Mouse (Mus musculus) CH12.LX (cell line): Measurements from ENCODE around the gene Nfx1. TPM values are rescaled to one million over a fixed set of nuclear protein-coding genes. Genes with fewer than 3 reads are reported as not detected.

Experiments
- DNase-seq: peaks from one replicate; pipeline ENCODE4 v3.0.0-alpha.2; 2013; ENCODE audit errors: extremely low read depth
- H3K27ac ChIP-seq: 2 replicates; pipeline ENCODE4 v1.5.1; 2012; ENCODE audit warnings: low read depth, mild to moderate bottlenecking, control low read depth, moderate library complexity; ENCODE audit not compliant: insufficient read depth
- H3K27me3 ChIP-seq: replicated peaks from 2 replicates; pipeline ENCODE3; 2012; ENCODE audit warnings: inconsistent platforms
- H3K36me3 ChIP-seq, 2 experiments: replicated peaks in 1 of 2; 2 replicates each; pipeline versions ENCODE3 to v1.6.1; 2012; ENCODE audit warnings: inconsistent platforms in 1 of 2, low read length in 1 of 2, mild to moderate bottlenecking in 1 of 2, mixed read lengths in 1 of 2, moderate library complexity in 1 of 2; ENCODE audit not compliant: control insufficient read depth in 1 of 2, insufficient read depth in 1 of 2
- H3K4me1 ChIP-seq, 2 experiments: 2 replicates each; pipeline ENCODE4 v1.6.1; 2012; ENCODE audit warnings: inconsistent platforms in 1 of 2, moderate library complexity in 1 of 2; ENCODE audit not compliant: insufficient read depth in 2 of 2, control insufficient read depth in 1 of 2
- H3K4me2 ChIP-seq: 2 replicates; pipeline ENCODE4 v1.6.1; 2012; ENCODE audit warnings: low read depth, mild to moderate bottlenecking, control low read depth; ENCODE audit not compliant: poor library complexity, insufficient read depth, severe bottlenecking
- H3K4me3 ChIP-seq, 3 experiments: fragments of 150-350 bp in 1 of 3; sonication (generic) in 1 of 3; replicated peaks in 1 of 3; 2 replicates each; pipeline versions ENCODE3 to v1.5.1; 2011 to 2012; ENCODE audit warnings: low read depth in 2 of 3, low read length in 2 of 3, mild to moderate bottlenecking in 2 of 3, moderate library complexity in 2 of 3, control low read depth in 1 of 3, improper control_type of control experiment in 1 of 3, inconsistent platforms in 1 of 3, mixed read lengths in 1 of 3; ENCODE audit not compliant: poor library complexity in 1 of 3
- H3K79me2 ChIP-seq: replicated peaks from 2 replicates; pipeline ENCODE4 v1.6.1; 2012; ENCODE audit warnings: mild to moderate bottlenecking, moderate library complexity; ENCODE audit not compliant: control insufficient read depth, poor library complexity, insufficient read depth, severe bottlenecking; ENCODE audit errors: extremely low read depth
- H3K9ac ChIP-seq: 2 replicates; pipeline ENCODE4 v1.6.1; 2012; ENCODE audit warnings: low read depth, mild to moderate bottlenecking, control low read depth, moderate library complexity; ENCODE audit not compliant: insufficient read depth
- H3K9me3 ChIP-seq: replicated peaks from 2 replicates; pipeline ENCODE3; 2012; ENCODE audit warnings: low read length, inconsistent platforms, mixed read lengths
- BHLHE40 ChIP-seq: IDR thresholded peaks from 2 replicates; pipeline ENCODE4 v1.6.1; 2011; ENCODE audit warnings: mild to moderate bottlenecking, low read depth, low read length, improper control_type of control experiment
- CHD1 ChIP-seq: IDR thresholded peaks from 2 replicates; pipeline ENCODE4 v1.6.1; 2012; ENCODE audit warnings: low read depth, low read length, improper control_type of control experiment, inconsistent platforms
- CHD2 ChIP-seq: IDR thresholded peaks from 2 replicates; pipeline ENCODE4 v1.6.1; 2011; ENCODE audit warnings: low read length, improper control_type of control experiment
- CTCF ChIP-seq, 2 experiments: IDR thresholded peaks in 1 of 2; conservative IDR thresholded peaks in 1 of 2; 2 replicates each; pipeline ENCODE4 v1.5.1; 2011 to 2012; ENCODE audit warnings: low read depth in 2 of 2, low read length in 2 of 2, improper control_type of control experiment in 1 of 2, inconsistent platforms in 1 of 2, mild to moderate bottlenecking in 1 of 2, moderate library complexity in 1 of 2
- E2F4 ChIP-seq: IDR thresholded peaks from 2 replicates; pipeline ENCODE4 v1.6.1; 2011; ENCODE audit warnings: low read depth, low read length, improper control_type of control experiment; ENCODE audit not compliant: insufficient replicate concordance
- ELF1 ChIP-seq: IDR thresholded peaks from 2 replicates; pipeline ENCODE4 v1.6.1; 2014; ENCODE audit warnings: low read depth, mild to moderate bottlenecking, inconsistent platforms, low read length, improper control_type of control experiment
- EP300 ChIP-seq: IDR thresholded peaks from 2 replicates; pipeline ENCODE4 v1.6.1; 2011; ENCODE audit warnings: low read length, improper control_type of control experiment
- ETS1 ChIP-seq: conservative IDR thresholded peaks from 2 replicates; pipeline ENCODE4 v1.6.1; 2012; ENCODE audit warnings: low read depth, mild to moderate bottlenecking, inconsistent platforms, low read length, improper control_type of control experiment, moderate library complexity
- GABPA ChIP-seq: IDR thresholded peaks from 2 replicates; pipeline ENCODE4 v1.6.1; 2012; ENCODE audit warnings: low read depth, low read length, improper control_type of control experiment, inconsistent platforms; ENCODE audit not compliant: insufficient replicate concordance
- HCFC1 ChIP-seq: IDR thresholded peaks from 2 replicates; pipeline ENCODE4 v1.6.1; 2012; ENCODE audit warnings: low read depth, mild to moderate bottlenecking, inconsistent platforms, low read length, improper control_type of control experiment
- IRF4 ChIP-seq: IDR thresholded peaks from 2 replicates; pipeline ENCODE4 v1.6.1; 2014; ENCODE audit warnings: low read depth, mild to moderate bottlenecking, inconsistent platforms, low read length, improper control_type of control experiment
- JUN ChIP-seq: IDR thresholded peaks from 2 replicates; pipeline ENCODE4 v1.6.1; 2011; ENCODE audit warnings: low read depth, mild to moderate bottlenecking, low read length, improper control_type of control experiment, moderate library complexity; ENCODE audit not compliant: insufficient read depth
- JUND ChIP-seq: conservative IDR thresholded peaks from 2 replicates; pipeline ENCODE4 v1.6.1; 2011; ENCODE audit warnings: low read depth, low read length, improper control_type of control experiment
- KAT2A ChIP-seq: IDR thresholded peaks from 2 replicates; pipeline ENCODE4 v1.6.1; 2012; ENCODE audit warnings: low read length, improper control_type of control experiment, inconsistent platforms; ENCODE audit not compliant: insufficient replicate concordance
- MAFK ChIP-seq: IDR thresholded peaks from 2 replicates; pipeline ENCODE4 v1.6.1; 2011; ENCODE audit warnings: low read length, improper control_type of control experiment; ENCODE audit not compliant: insufficient replicate concordance
- MAX ChIP-seq: IDR thresholded peaks from 2 replicates; pipeline ENCODE4 v1.6.1; 2011; ENCODE audit warnings: low read length, improper control_type of control experiment
- MAZ ChIP-seq: IDR thresholded peaks from 2 replicates; pipeline ENCODE4 v1.6.1; 2012; ENCODE audit warnings: low read depth, mild to moderate bottlenecking, inconsistent platforms, low read length, improper control_type of control experiment, moderate library complexity
- MEF2A ChIP-seq: IDR thresholded peaks from 2 replicates; pipeline ENCODE4 v1.6.1; 2014; ENCODE audit warnings: low read depth, mild to moderate bottlenecking, inconsistent platforms, low read length, improper control_type of control experiment, borderline replicate concordance
- MXI1 ChIP-seq: IDR thresholded peaks from 2 replicates; pipeline ENCODE4 v1.6.1; 2011; ENCODE audit warnings: mild to moderate bottlenecking, low read depth, low read length, improper control_type of control experiment
- MYC ChIP-seq: IDR thresholded peaks from 2 replicates; pipeline ENCODE4 v1.6.1; 2011; ENCODE audit warnings: low read depth, mild to moderate bottlenecking, improper control_type of control experiment, low read length
- NELFE ChIP-seq: IDR thresholded peaks from 2 replicates; pipeline ENCODE4 v1.6.1; 2011; ENCODE audit warnings: low read depth, low read length, improper control_type of control experiment
- NRF1 ChIP-seq: IDR thresholded peaks from 2 replicates; pipeline ENCODE4 v1.6.1; 2014; ENCODE audit warnings: low read depth, mild to moderate bottlenecking, inconsistent platforms, low read length, improper control_type of control experiment, moderate library complexity
- PAX5 ChIP-seq: IDR thresholded peaks from 2 replicates; pipeline ENCODE4 v1.6.1; 2012; ENCODE audit warnings: low read length, inconsistent platforms, mixed read lengths
- POLR2A ChIP-seq: IDR thresholded peaks from 2 replicates; pipeline ENCODE4 v1.6.1; 2011; ENCODE audit warnings: low read depth, mild to moderate bottlenecking, improper control_type of control experiment, low read length
- POLR2AphosphoS2 ChIP-seq: IDR thresholded peaks from 2 replicates; pipeline ENCODE4 v1.6.1; 2011; ENCODE audit warnings: low read depth, low read length, improper control_type of control experiment
- RAD21 ChIP-seq: IDR thresholded peaks from 2 replicates; pipeline ENCODE4 v1.6.1; 2011; ENCODE audit warnings: low read depth, mild to moderate bottlenecking, low read length, improper control_type of control experiment, moderate library complexity
- RCOR1 ChIP-seq: conservative IDR thresholded peaks from 2 replicates; pipeline ENCODE4 v1.6.1; 2012; ENCODE audit warnings: low read depth, mild to moderate bottlenecking, inconsistent platforms, low read length, improper control_type of control experiment
- SIN3A ChIP-seq: IDR thresholded peaks from 2 replicates; pipeline ENCODE4 v1.6.1; 2012; ENCODE audit warnings: low read length, improper control_type of control experiment, inconsistent platforms
- SMC3 ChIP-seq: IDR thresholded peaks from 2 replicates; pipeline ENCODE4 v1.6.1; 2011; ENCODE audit warnings: low read depth, low read length, improper control_type of control experiment
- TBP ChIP-seq: conservative IDR thresholded peaks from 2 replicates; pipeline ENCODE4 v1.6.1; 2011; ENCODE audit warnings: low read depth, low read length, improper control_type of control experiment
- TCF12 ChIP-seq: IDR thresholded peaks from 2 replicates; pipeline ENCODE4 v1.6.1; 2014; ENCODE audit warnings: low read depth, mild to moderate bottlenecking, inconsistent platforms, low read length, improper control_type of control experiment
- UBTF ChIP-seq: IDR thresholded peaks from 2 replicates; pipeline ENCODE4 v1.6.1; 2012; ENCODE audit warnings: low read depth, mild to moderate bottlenecking, inconsistent platforms, low read length, improper control_type of control experiment, moderate library complexity
- USF1 ChIP-seq: IDR thresholded peaks from 2 replicates; pipeline ENCODE4 v1.6.1; 2014; ENCODE audit warnings: low read depth, mild to moderate bottlenecking, inconsistent platforms, low read length, improper control_type of control experiment
- USF2 ChIP-seq: conservative IDR thresholded peaks from 2 replicates; pipeline ENCODE4 v1.6.1; 2011; ENCODE audit warnings: low read depth, low read length, improper control_type of control experiment
- ZC3H11A ChIP-seq: IDR thresholded peaks from 2 replicates; pipeline ENCODE4 v1.6.1; 2012; ENCODE audit warnings: low read depth, mild to moderate bottlenecking, inconsistent platforms, low read length, improper control_type of control experiment
- ZKSCAN1 ChIP-seq: IDR thresholded peaks from 2 replicates; pipeline ENCODE4 v1.6.1; 2012; ENCODE audit warnings: low read depth, inconsistent platforms, low read length, improper control_type of control experiment, borderline replicate concordance
- ZMIZ1 ChIP-seq: IDR thresholded peaks from 2 replicates; pipeline ENCODE4 v1.6.1; 2012; ENCODE audit warnings: low read depth, mild to moderate bottlenecking, inconsistent platforms, low read length, improper control_type of control experiment
- ZNF384 ChIP-seq: IDR thresholded peaks from 2 replicates; pipeline ENCODE4 v1.6.1; 2012; ENCODE audit warnings: low read depth, low read length, improper control_type of control experiment, inconsistent platforms
- dilution Hi-C: fragments of 300-500 bp; cut with MboI; formaldehyde crosslinking; loops from 2 replicates; pipeline ENCODE4 v1.14.3; 2020; ENCODE audit warnings: low sequenced_read_pairs; ENCODE audit not compliant: extremely low pct_unique_long_range_greater_than_20kb, extremely low pct_ligation_motif_present
- in situ Hi-C: fragments of 300-500 bp; cut with MboI; formaldehyde crosslinking; loops from 3 replicates; pipeline ENCODE4 v1.14.3; 2019; ENCODE audit warnings: low sequenced_read_pairs, low pct_ligation_motif_present, low pct_unique_long_range_greater_than_20kb, mixed read lengths
- polyA plus RNA-seq: library from polyadenylated mRNA; unstranded; fragments of >175 nt; gene quantifications from 2 replicates; pipeline ENCODE4 v1.2.1, GENCODE M21; 2012; ENCODE audit warnings: low read depth; ENCODE audit not compliant: insufficient read length
- total RNA-seq, 2 experiments: library from RNA; depleted of rRNA; stranded (reverse); fragments of 300-350 nt in 1 of 2; fragments of >200 nt in 1 of 2; gene quantifications; 2 replicates each; pipeline ENCODE4 v1.2.3; 2012 to 2014

Gene Nfx1
- total and polyA plus RNA-seq, 3 experiments, result 55.5 to 89.8 (median 70.5) TPM

DNA sequence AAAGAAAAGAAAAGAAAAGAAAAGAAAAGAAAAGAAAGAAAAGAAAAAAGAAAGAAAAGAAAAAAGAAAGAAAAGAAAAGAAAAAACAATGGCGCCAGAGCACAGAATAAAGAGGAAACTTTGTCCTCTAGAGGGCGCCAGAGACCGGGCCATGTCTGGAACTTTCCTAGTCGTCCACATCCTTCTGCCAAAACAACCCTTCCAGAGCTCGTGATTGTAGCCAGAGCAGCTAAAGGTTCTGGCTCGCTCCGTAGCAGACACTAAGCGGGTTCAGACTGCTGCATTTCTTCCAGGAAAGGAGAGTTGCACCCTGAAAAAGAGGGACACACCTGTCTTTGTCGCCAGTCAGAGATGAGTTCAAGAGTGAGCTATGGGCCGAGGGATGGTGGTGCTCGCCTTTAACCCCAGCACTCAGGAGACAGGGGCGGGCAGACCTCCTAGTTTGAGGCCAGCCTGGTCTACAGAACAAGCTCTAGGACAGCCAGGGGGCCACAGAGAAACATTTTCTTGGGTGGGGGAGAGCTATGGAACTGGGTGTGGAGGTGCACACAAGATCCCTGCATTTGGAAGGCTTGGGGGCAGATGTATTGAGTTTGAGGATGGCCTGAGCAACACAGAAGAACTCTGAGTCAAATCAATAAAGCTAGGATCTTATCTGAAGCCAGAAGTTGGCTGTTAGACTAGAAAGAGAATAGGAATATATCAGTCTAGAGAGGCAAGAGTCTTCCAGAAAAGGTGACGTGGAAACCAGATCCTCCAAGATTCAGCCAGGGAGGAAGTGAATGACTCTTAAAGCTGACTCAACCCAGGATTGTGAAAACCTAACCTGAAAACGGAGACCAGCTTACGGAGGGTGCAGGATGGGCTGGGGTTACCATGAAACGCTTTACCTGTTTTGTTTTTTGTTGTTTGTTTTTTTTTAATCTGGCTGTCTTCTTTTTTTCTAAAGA lies 80.3 kb downstream of the Nfx1 start:
- peak; percentile 52; the same call in 1 of the 2 replicates for TF ChIP-seq MYC
- no peak for TF ChIP-seq ZKSCAN1
- no peak for TF ChIP-seq ELF1
- 0 out of 2 replicates have a peak, but pooled peaks have one; percentile 43 for TF ChIP-seq JUND
- TF ChIP-seq MAFK, result no peak
- no peak for TF ChIP-seq CHD2
- TF ChIP-seq USF2, result no peak
- peak; percentile 37; the same call in 1 of the 2 replicates for TF ChIP-seq POLR2A
- no peak for TF ChIP-seq POLR2AphosphoS2
- no peak for TF ChIP-seq JUN
- TF ChIP-seq ZC3H11A, result no peak
- peak; percentile 53 for TF ChIP-seq EP300
- no peak for TF ChIP-seq ETS1
- no peak for TF ChIP-seq RCOR1
- no peak for TF ChIP-seq MEF2A
- no peak for TF ChIP-seq NELFE
- TF ChIP-seq CTCF (conservative IDR thresholded peaks at IDR 0.05 in 1 of 2, IDR thresholded peaks at IDR 0.05 in 1 of 2; ENCODE audit: low read depth in 2 of 2, low read length in 2 of 2), result peak; percentile 72 to 90; a peak in 3 of 4 replicates
- no peak for TF ChIP-seq E2F4
- no peak for TF ChIP-seq KAT2A
- TF ChIP-seq ZNF384, result peak; percentile 58; the same call in 1 of the 2 replicates
- no peak for TF ChIP-seq ZMIZ1
- peak; percentile 64 for TF ChIP-seq SMC3
- TF ChIP-seq IRF4, result peak; percentile 45; the same call in 1 of the 2 replicates
- no peak for TF ChIP-seq GABPA
- TF ChIP-seq CHD1, result no peak
- no peak for TF ChIP-seq TBP
- TF ChIP-seq MAX, result no peak
- TF ChIP-seq MXI1, result peak; percentile 37; the same call in 1 of the 2 replicates
- peak; percentile 95 for TF ChIP-seq RAD21
- no peak for TF ChIP-seq UBTF
- 0 out of 2 replicates have a peak, but pooled peaks have one; percentile 40 for TF ChIP-seq SIN3A
- no peak for TF ChIP-seq TCF12
- no peak for TF ChIP-seq HCFC1
- no peak for TF ChIP-seq USF1
- no peak for TF ChIP-seq PAX5
- TF ChIP-seq BHLHE40, result 0 out of 2 replicates have a peak, but pooled peaks have one; percentile 38
- no peak for TF ChIP-seq NRF1
- TF ChIP-seq MAZ, result 0 out of 2 replicates have a peak, but pooled peaks have one; percentile 37
- Histone ChIP-seq H3K36me3 (no peaks in the 10 kb centered on the region), H3K79me2 (no peaks in the 10 kb centered on the region), H3K27ac (no peak overlapping the region), H3K4me1 (peaks cover 0 to 7% of the 10 kb centered on the region in 2 experiments; a peak in 2 of 4 replicates), H3K9me3 (no peaks in the 10 kb centered on the region), H3K4me2 (peak overlapping the region; percentile 59), H3K9ac (peak overlapping the region; percentile 43), H3K27me3 (peaks cover 17% of the 10 kb centered on the region), H3K4me3 (peak overlapping the region in 2 of 3 experiments; percentile 30 to 48)
- dilution Hi-C loops (no loop called here), in situ Hi-C loops (no loop called here)
- DNase-seq, result peak; percentile 84
